Mouse (Mus musculus) liver, adult 2 months (tissue): ENCODE results near the gene Jade1.

ENCODE experiments used
- CTCF ChIP-seq: fragments of 200-500 bp; IDR thresholded peaks from 2 replicates; pipeline ENCODE4 v1.5.1; 2011; ENCODE audit warnings: low read depth, low read length, control low read depth
- POLR2A ChIP-seq: fragments of 200-500 bp; IDR thresholded peaks from 2 replicates; pipeline ENCODE4 v1.6.1; 2011; ENCODE audit warnings: low read length, control low read depth; ENCODE audit not compliant: insufficient read depth; ENCODE audit errors: extremely low read depth

DNA sequence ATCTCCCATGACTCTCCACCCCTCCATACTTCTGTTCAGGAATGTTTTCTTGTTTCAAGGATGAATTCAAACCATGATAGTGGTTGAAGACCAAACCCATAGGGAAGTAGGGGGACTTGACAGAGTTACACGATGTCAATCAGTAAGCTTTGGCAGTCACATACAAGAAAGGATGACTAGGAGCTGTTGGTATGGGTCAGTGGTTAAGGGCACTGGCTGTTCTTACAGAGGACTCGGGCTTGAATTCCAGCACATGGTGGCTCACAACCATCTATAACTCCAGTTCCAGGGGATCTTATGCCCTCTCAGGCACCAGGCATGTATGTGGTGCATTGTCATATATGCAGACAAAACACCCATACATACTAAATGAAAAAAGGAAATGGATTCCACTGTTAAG lies 21.7 kb downstream of the Jade1 start:
- no peak for TF ChIP-seq CTCF
- no peak for TF ChIP-seq POLR2A
